Mouse (Mus musculus): ENCODE results near the gene Hoxa6. TPM values are rescaled to one million over a fixed set of nuclear protein-coding genes. Genes with fewer than 3 reads are reported as not detected.

Hoxa6 gene
- polyA plus RNA-seq (2015; fragmentation: Illumina TruSeq; extraction: RNeasy Lipid Tissue Mini Kit (QIAGEN cat#74804); ENCODE audit: low read depth, low replicate concordance), result not detected

DNA sequence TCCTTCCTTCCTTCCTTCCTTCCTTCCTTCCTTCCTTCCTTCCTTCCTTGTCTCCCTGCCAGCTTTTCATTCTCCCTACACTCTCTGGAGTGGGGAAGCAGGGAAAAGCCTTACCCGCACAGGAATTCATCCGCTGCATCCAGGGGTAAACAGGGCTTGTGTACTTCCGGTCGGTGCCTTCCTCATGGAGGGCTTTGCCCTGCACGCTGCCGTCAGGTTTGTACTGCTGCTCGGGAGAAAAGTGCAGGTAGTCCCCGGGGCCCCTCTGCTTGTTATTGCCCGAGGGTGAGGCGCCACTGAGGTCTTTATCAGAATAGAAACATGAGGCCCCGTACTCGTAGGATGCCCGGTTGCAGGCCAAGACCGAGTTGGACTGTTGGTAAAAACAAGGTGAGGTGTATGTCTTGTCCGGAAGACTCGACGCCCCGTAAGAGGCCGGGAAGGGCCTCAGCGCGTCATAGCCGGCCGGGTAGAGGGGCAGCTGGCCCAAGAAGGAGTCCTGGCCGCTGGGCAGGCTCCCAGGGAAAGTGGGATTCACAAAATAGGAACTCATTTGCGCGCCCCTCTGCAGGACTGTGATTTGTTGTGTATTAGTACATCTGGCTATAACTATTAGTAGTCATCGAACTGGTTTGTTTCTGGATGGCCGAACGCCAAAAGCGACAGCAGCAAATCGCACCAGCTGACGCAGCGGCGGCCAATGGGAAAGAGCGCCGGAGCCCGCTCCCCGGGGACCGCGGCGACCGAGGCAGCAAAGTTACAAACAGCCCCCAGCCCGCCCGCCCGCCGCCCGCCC is at the start of gene Hoxa6:
Gene Hoxa6, minus strand, starts transcription at position 651 of the 796 bp plus-strand sequence.

GRCm38 (mm10) chr6:52245757-52246142 is 37.2 kb upstream of the Hoxa6 start, which contains the start of gene Hoxa11:
Gene Hoxa11 (minus strand): TSS chr6:52245810.

GRCm38 (mm10) chr6:52240389-52241000 is 32.0 kb upstream of the Hoxa6 start, which contains the start of gene Hoxa10:
Gene Hoxa10 (minus strand): TSS chr6:52240854.

GRCm38 (mm10) chr6:52230516-52231165 is 22.1 kb upstream of the Hoxa6 start, which contains the start of gene Hoxa9:
Gene Hoxa9 (minus strand): TSS chr6:52231089.

DNA sequence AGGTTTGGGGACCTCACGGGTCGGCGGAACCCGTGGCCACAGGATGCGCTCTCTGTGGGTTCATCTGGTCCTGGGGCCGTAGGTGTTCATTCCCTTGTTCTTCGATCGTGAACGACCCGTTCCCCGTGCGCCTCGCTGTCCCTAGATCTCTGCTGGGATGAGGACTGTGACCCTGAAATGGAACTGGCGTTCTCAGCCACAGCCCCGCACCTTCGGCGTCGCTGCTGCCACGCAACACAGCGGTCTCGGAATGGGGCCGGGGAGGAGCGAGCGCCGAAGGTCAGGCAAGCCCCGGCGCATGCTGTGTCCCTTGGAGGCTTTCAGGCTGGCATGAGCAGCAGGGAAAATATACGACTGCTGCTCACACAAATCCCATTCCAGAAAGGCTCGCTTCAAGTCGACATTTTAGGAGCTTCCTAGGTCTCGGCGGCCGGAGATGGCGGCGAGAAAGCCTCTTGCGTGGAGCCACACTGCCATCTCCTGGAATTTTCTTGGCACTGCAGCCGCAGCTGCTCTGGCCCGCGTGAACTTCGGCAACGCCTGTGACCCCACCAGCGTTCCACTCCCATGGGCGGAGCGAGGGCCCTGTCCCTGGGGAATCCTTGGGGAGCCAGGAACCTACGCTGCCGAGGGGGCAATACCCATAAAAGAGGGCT is 12.9 kb upstream of the Hoxa6 start, which contains the start of gene Hoxa7:
Gene Hoxa7, minus strand, starts transcription at position 518 of the 656 bp plus-strand sequence.

GRCm38 (mm10) chr6:52213119-52213986 is 4.8 kb upstream of the Hoxa6 start, which contains the start of the genes Hoxa3 and Gm28308:
Gene Hoxa3 (minus strand): TSS chr6:52213336.
Gene Gm28308 (minus strand): TSS chr6:52213339.

DNA sequence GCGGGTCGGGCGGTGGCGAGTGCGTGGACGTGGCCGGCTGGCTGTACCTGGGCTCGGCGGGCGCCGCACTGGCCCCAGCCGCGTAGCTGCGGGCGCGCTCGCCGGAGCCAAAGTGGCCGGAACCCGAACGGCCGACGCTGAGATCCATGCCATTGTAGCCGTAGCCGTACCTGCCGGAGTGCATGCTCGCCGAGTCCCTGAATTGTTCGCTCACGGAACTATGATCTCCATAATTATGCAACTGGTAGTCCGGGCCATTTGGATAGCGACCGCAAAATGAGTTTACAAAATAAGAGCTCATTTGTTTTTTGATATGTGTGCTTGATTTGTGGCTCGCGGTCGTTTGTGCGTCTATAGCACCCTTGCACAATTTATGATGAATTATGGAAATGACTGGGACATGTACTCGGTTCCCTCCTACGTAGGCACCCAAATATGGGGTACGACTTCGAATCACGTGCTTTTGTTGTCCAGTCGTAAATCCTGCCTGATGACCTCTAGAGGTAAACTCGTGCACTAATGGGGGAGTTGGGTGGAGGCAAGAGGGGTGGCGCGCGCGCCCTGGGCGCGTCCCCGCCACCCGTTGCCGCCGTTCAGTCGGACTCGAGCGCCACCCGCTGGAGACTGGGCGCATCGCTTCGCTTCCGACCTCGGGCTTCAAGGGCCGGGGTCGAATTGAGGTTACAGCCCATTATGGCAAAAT is 4.3 kb downstream of the Hoxa6 start, which contains the start of gene Hoxa5:
Gene Hoxa5, minus strand, starts transcription at position 538 of the 703 bp plus-strand sequence.

GRCm38 (mm10) chr6:52190906-52191810 is 17.4 kb downstream of the Hoxa6 start, which contains the start of gene Hoxa4:
Gene Hoxa4 (minus strand): TSS chr6:52191753.

DNA sequence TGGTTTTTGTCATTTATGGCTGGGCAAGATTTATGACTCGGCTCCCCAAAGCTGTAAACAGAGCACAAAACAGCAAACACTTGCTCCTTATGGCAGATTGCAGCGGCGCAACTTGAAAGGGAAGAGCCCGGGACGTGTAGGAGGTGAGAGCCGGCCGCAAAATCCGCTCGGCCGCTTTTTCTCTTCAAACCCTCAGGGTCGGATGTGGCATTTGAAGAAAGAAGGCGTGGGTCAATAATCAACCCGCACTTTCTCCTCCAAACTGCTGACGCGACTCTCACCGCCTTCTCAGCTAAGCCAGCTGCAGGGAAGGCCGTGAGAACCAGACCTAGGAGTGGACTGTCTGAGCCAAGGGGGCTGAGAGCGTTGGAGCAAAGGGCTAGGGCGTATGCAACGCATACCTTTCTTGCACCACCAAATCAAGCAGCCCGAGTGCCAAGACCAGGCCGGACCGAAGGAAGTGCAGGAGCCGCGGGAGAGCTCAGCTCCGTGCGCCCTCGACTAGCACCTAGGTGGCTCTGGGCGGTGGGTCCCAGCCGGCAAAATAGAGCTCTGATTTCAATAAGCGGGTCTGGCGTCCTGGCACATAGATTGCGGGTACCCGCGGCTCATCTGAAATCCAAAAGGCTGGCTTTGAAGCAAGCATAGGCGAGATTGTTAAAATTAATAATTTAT is 31.3 kb downstream of the Hoxa6 start, which contains the start of gene 5730596B20Rik:
Gene 5730596B20Rik, plus strand, starts transcription at position 438 of the 675 bp plus-strand sequence.

GRCm38 (mm10) chr6:52164626-52165440 is 43.7 kb downstream of the Hoxa6 start, which contains the start of gene Hoxa2:
Gene Hoxa2 (minus strand): TSS chr6:52164831.

DNA sequence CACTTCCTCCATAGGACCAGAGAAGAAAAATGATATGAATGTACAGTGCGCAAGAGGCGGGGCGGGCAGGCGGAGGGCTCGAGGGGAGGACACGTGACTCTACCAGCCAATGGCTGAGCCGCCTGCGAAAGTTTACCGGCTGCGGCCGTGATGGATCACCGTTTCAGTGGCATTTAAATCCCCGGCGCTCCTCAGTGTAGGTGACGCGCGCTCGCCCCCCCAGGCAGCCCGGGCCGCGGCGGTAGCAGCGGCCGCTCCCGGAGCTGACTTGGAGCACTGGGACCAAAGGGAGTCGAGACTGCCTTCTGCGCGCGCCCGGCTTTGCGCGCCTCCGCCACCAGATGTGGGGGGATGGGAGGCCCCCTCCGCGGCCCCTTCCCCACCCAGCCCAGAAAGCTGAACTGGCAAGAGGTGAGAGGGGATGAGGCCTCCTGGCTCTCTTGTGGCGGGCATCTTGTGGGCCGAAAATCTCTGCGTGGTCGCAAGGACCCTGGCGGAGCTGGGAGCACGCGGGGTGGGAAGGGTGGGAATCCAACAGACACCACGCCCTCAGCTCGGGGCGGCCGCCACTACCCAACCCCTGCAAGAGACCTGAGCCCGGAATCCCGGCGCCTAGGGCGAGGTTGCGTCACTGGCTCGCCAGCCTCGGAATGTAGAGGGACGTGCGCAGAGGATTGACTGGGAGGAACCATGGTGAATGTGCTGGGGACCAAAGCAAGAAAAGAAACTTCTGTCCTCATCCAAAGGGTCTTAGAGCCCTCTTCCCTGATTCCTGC is 50.1 kb downstream of the Hoxa6 start, which contains the start of gene Hoxa1:
Gene Hoxa1, minus strand, starts transcription at position 42 of the 776 bp plus-strand sequence.

Other genes with a start within 250 kb of the Hoxa6 start
- 14.4 TPM for gene Skap2, start 196.2 kb downstream of the Hoxa6 start, polyA plus RNA-seq (2015; fragmentation: Illumina TruSeq; extraction: RNeasy Lipid Tissue Mini Kit (QIAGEN cat#74804); ENCODE audit: low read depth, low replicate concordance)
- gene Hoxa1, start 50.4 kb downstream of the Hoxa6 start, polyA plus RNA-seq (2015; fragmentation: Illumina TruSeq; extraction: RNeasy Lipid Tissue Mini Kit (QIAGEN cat#74804); ENCODE audit: low read depth, low replicate concordance), result not detected
- gene Hoxa2, start 43.9 kb downstream of the Hoxa6 start, polyA plus RNA-seq (2015; fragmentation: Illumina TruSeq; extraction: RNeasy Lipid Tissue Mini Kit (QIAGEN cat#74804); ENCODE audit: low read depth, low replicate concordance), result not detected
- gene 5730596B20Rik, start 31.2 kb downstream of the Hoxa6 start, polyA plus RNA-seq (2015; fragmentation: Illumina TruSeq; extraction: RNeasy Lipid Tissue Mini Kit (QIAGEN cat#74804); ENCODE audit: low read depth, low replicate concordance), result not detected
- gene Hoxa4, start 17.0 kb downstream of the Hoxa6 start, polyA plus RNA-seq (2015; fragmentation: Illumina TruSeq; extraction: RNeasy Lipid Tissue Mini Kit (QIAGEN cat#74804); ENCODE audit: low read depth, low replicate concordance), result not detected
- not detected for gene Hoxa5, start 4.1 kb downstream of the Hoxa6 start, polyA plus RNA-seq (2015; fragmentation: Illumina TruSeq; extraction: RNeasy Lipid Tissue Mini Kit (QIAGEN cat#74804); ENCODE audit: low read depth, low replicate concordance)
- gene Hoxa3, start 4.6 kb upstream of the Hoxa6 start, polyA plus RNA-seq (2015; fragmentation: Illumina TruSeq; extraction: RNeasy Lipid Tissue Mini Kit (QIAGEN cat#74804); ENCODE audit: low read depth, low replicate concordance), result not detected
- not detected for gene Gm28308, start 4.6 kb upstream of the Hoxa6 start, polyA plus RNA-seq (2015; fragmentation: Illumina TruSeq; extraction: RNeasy Lipid Tissue Mini Kit (QIAGEN cat#74804); ENCODE audit: low read depth, low replicate concordance)
- gene Hoxa7, start 13.1 kb upstream of the Hoxa6 start, polyA plus RNA-seq (2015; fragmentation: Illumina TruSeq; extraction: RNeasy Lipid Tissue Mini Kit (QIAGEN cat#74804); ENCODE audit: low read depth, low replicate concordance), result not detected
- not detected for gene Hoxa9, start 22.4 kb upstream of the Hoxa6 start, polyA plus RNA-seq (2015; fragmentation: Illumina TruSeq; extraction: RNeasy Lipid Tissue Mini Kit (QIAGEN cat#74804); ENCODE audit: low read depth, low replicate concordance)
- gene Hoxa10, start 32.1 kb upstream of the Hoxa6 start, polyA plus RNA-seq (2015; fragmentation: Illumina TruSeq; extraction: RNeasy Lipid Tissue Mini Kit (QIAGEN cat#74804); ENCODE audit: low read depth, low replicate concordance), result not detected
- not detected for gene Hoxa11, start 37.1 kb upstream of the Hoxa6 start, polyA plus RNA-seq (2015; fragmentation: Illumina TruSeq; extraction: RNeasy Lipid Tissue Mini Kit (QIAGEN cat#74804); ENCODE audit: low read depth, low replicate concordance)
- not detected for gene Hoxa13, start 52.2 kb upstream of the Hoxa6 start, polyA plus RNA-seq (2015; fragmentation: Illumina TruSeq; extraction: RNeasy Lipid Tissue Mini Kit (QIAGEN cat#74804); ENCODE audit: low read depth, low replicate concordance)
- not detected for gene Evx1, start 104.8 kb upstream of the Hoxa6 start, polyA plus RNA-seq (2015; fragmentation: Illumina TruSeq; extraction: RNeasy Lipid Tissue Mini Kit (QIAGEN cat#74804); ENCODE audit: low read depth, low replicate concordance)